Mouse (Mus musculus) E14TG2a.4 (cell line): ENCODE data around the gene Dbndd1.

Experiments used
- CTCF ChIP-seq: conservative IDR thresholded peaks from 2 replicates; pipeline ENCODE4 v1.5.1; 2014; ENCODE audit warnings: low read length
- NANOG ChIP-seq: IDR thresholded peaks from 2 replicates; pipeline ENCODE4 v1.6.1; 2014; ENCODE audit warnings: borderline replicate concordance, low read length, mixed read lengths

GRCm38 (mm10) chr8:123482627-123483026 is 32.6 kb downstream of the Dbndd1 start:
- peak; percentile 21 for TF ChIP-seq CTCF
- no peak for TF ChIP-seq NANOG
